Mouse (Mus musculus): ENCODE results near the gene Sema4d. TPM values are rescaled to one million over a fixed set of nuclear protein-coding genes. Genes with fewer than 3 reads are reported as not detected.
A peak's percentile ranks its signal among the peaks of the same experiment; 100 is the strongest.

Sema4d gene
- total and polyA plus RNA-seq, 3 experiments, result 12.8 to 67.1 (median 16.7) TPM

GRCm38 (mm10) chr13:51771802-51772206 lies 21.7 kb downstream of the Sema4d start:
- Histone ChIP-seq H3K9me3 (replicated peaks; ENCODE audit: low read length) (no peaks in the 10 kb centered on the region), H3K9ac (ENCODE audit: insufficient read depth, low read depth) (no peak overlapping the region), H3K79me2 (replicated peaks; ENCODE audit: control insufficient read depth, extremely low read depth, insufficient read depth, poor library complexity, severe bottlenecking) (no peaks in the 10 kb centered on the region), H3K27ac (ENCODE audit: insufficient read depth, low read depth) (no peak overlapping the region), H3K4me1 (ENCODE audit: control insufficient read depth in 1 of 2, insufficient read depth in 2 of 2) (peaks cover 4 to 22% of the 10 kb centered on the region in 2 experiments), H3K4me3 (replicated peaks in 1 of 3; ENCODE audit: low read depth in 2 of 3, low read length in 2 of 3, poor library complexity in 1 of 3) (no peak overlapping the region), H3K36me3 (replicated peaks in 1 of 2; ENCODE audit: control insufficient read depth in 1 of 2, insufficient read depth in 1 of 2, low read length in 1 of 2) (peaks cover 20 to 84% of the 10 kb centered on the region in 2 experiments), H3K4me2 (ENCODE audit: insufficient read depth, low read depth, poor library complexity, severe bottlenecking) (no peak overlapping the region), H3K27me3 (replicated peaks) (no peaks in the 10 kb centered on the region)
- no peak for TF ChIP-seq USF2 (conservative IDR thresholded peaks at IDR 0.05; ENCODE audit: low read depth, low read length)
- TF ChIP-seq HCFC1 (IDR thresholded peaks at IDR 0.05; ENCODE audit: low read depth, low read length), result no peak
- TF ChIP-seq PAX5 (IDR thresholded peaks at IDR 0.05; ENCODE audit: low read length), result no peak
- TF ChIP-seq TBP (conservative IDR thresholded peaks at IDR 0.05; ENCODE audit: low read depth, low read length), result no peak
- TF ChIP-seq GABPA (IDR thresholded peaks at IDR 0.05; ENCODE audit: insufficient replicate concordance, low read depth, low read length), result no peak
- DNase-seq (ENCODE audit: extremely low read depth), result no peak
- in situ Hi-C loops (cut with MboI; ENCODE audit: low pct_ligation_motif_present, low pct_unique_long_range_greater_than_20kb, low sequenced_read_pairs) (no loop called here), dilution Hi-C loops (cut with MboI; ENCODE audit: extremely low pct_ligation_motif_present, extremely low pct_unique_long_range_greater_than_20kb, low sequenced_read_pairs) (no loop called here)

- Histone ChIP-seq H3K79me2 (replicated peaks; ENCODE audit: control insufficient read depth, extremely low read depth, insufficient read depth, poor library complexity, severe bottlenecking) (no peaks in the 10 kb centered on the region), H3K27me3 (replicated peaks) (no peaks in the 10 kb centered on the region), H3K4me3 (replicated peaks in 1 of 3; ENCODE audit: low read depth in 2 of 3, low read length in 2 of 3, poor library complexity in 1 of 3) (no peak overlapping the region), H3K36me3 (replicated peaks in 1 of 2; ENCODE audit: control insufficient read depth in 1 of 2, insufficient read depth in 1 of 2, low read length in 1 of 2) (peaks cover 15 to 83% of the 10 kb centered on the region in 2 experiments), H3K9ac (ENCODE audit: insufficient read depth, low read depth) (no peak overlapping the region), H3K27ac (ENCODE audit: insufficient read depth, low read depth) (no peak overlapping the region), H3K4me2 (ENCODE audit: insufficient read depth, low read depth, poor library complexity, severe bottlenecking) (no peak overlapping the region), H3K4me1 (ENCODE audit: control insufficient read depth in 1 of 2, insufficient read depth in 2 of 2) (peaks cover 4 to 28% of the 10 kb centered on the region in 2 experiments), H3K9me3 (replicated peaks; ENCODE audit: low read length) (no peaks in the 10 kb centered on the region)
- DNase-seq (ENCODE audit: extremely low read depth), result no peak
- dilution Hi-C loops (cut with MboI; ENCODE audit: extremely low pct_ligation_motif_present, extremely low pct_unique_long_range_greater_than_20kb, low sequenced_read_pairs) (no loop called here), in situ Hi-C loops (cut with MboI; ENCODE audit: low pct_ligation_motif_present, low pct_unique_long_range_greater_than_20kb, low sequenced_read_pairs) (no loop called here)
- TF ChIP-seq CTCF (conservative IDR thresholded peaks at IDR 0.05 in 1 of 2, IDR thresholded peaks at IDR 0.05 in 1 of 2; ENCODE audit: low read depth in 2 of 2, low read length in 2 of 2), result peak in 1 of 2 experiments; percentile 27; a peak in 1 of 4 replicates
- TF ChIP-seq USF2 (conservative IDR thresholded peaks at IDR 0.05; ENCODE audit: low read depth, low read length), result no peak
Measured at GRCm38 (mm10) chr13:51770647-51771427, 22.7 kb downstream of the Sema4d start.

- H3K9ac ChIP-seq (ENCODE audit: insufficient read depth, low read depth), result no peak overlapping the region
- in situ Hi-C loops (cut with MboI; ENCODE audit: low pct_ligation_motif_present, low pct_unique_long_range_greater_than_20kb, low sequenced_read_pairs) (no loop called here), dilution Hi-C loops (cut with MboI; ENCODE audit: extremely low pct_ligation_motif_present, extremely low pct_unique_long_range_greater_than_20kb, low sequenced_read_pairs) (no loop called here)
- no peak overlapping the region for H3K4me3 ChIP-seq (replicated peaks in 1 of 3; ENCODE audit: low read depth in 2 of 3, low read length in 2 of 3, poor library complexity in 1 of 3)
- H3K27ac ChIP-seq (ENCODE audit: insufficient read depth, low read depth), result no peak overlapping the region
- H3K79me2 ChIP-seq (replicated peaks; ENCODE audit: control insufficient read depth, extremely low read depth, insufficient read depth, poor library complexity, severe bottlenecking), result no peaks in the 10 kb centered on the region
- H3K36me3 ChIP-seq (replicated peaks in 1 of 2; ENCODE audit: control insufficient read depth in 1 of 2, insufficient read depth in 1 of 2, low read length in 1 of 2), result peaks cover 10 to 74% of the 10 kb centered on the region in 2 experiments
- DNase-seq (ENCODE audit: extremely low read depth), result no peak
- H3K4me2 ChIP-seq (ENCODE audit: insufficient read depth, low read depth, poor library complexity, severe bottlenecking), result no peak overlapping the region
- no peaks in the 10 kb centered on the region for H3K27me3 ChIP-seq (replicated peaks)
- H3K4me1 ChIP-seq (ENCODE audit: control insufficient read depth in 1 of 2, insufficient read depth in 2 of 2), result peaks cover 4 to 36% of the 10 kb centered on the region in 2 experiments
- TF ChIP-seq ELF1 (IDR thresholded peaks at IDR 0.05; ENCODE audit: low read depth, low read length) (no peak), TCF12 (IDR thresholded peaks at IDR 0.05; ENCODE audit: low read depth, low read length) (no peak), ZC3H11A (IDR thresholded peaks at IDR 0.05; ENCODE audit: low read depth, low read length) (no peak), MXI1 (IDR thresholded peaks at IDR 0.05; ENCODE audit: low read depth, low read length) (no peak), IRF4 (IDR thresholded peaks at IDR 0.05; ENCODE audit: low read depth, low read length) (no peak), MAZ (IDR thresholded peaks at IDR 0.05; ENCODE audit: low read depth, low read length) (no peak), GABPA (IDR thresholded peaks at IDR 0.05; ENCODE audit: insufficient replicate concordance, low read depth, low read length) (no peak), E2F4 (IDR thresholded peaks at IDR 0.05; ENCODE audit: insufficient replicate concordance, low read depth, low read length) (no peak), NELFE (IDR thresholded peaks at IDR 0.05; ENCODE audit: low read depth, low read length) (no peak), ETS1 (conservative IDR thresholded peaks at IDR 0.05; ENCODE audit: low read depth, low read length) (no peak), HCFC1 (IDR thresholded peaks at IDR 0.05; ENCODE audit: low read depth, low read length) (no peak), MAFK (IDR thresholded peaks at IDR 0.05; ENCODE audit: insufficient replicate concordance, low read length) (no peak), USF2 (conservative IDR thresholded peaks at IDR 0.05; ENCODE audit: low read depth, low read length) (no peak), CHD2 (IDR thresholded peaks at IDR 0.05; ENCODE audit: low read length) (no peak), SMC3 (IDR thresholded peaks at IDR 0.05; ENCODE audit: low read depth, low read length) (no peak), POLR2A (IDR thresholded peaks at IDR 0.05; ENCODE audit: low read depth, low read length) (no peak), SIN3A (IDR thresholded peaks at IDR 0.05; ENCODE audit: low read length) (no peak), RCOR1 (conservative IDR thresholded peaks at IDR 0.05; ENCODE audit: low read depth, low read length) (no peak)
- H3K9me3 ChIP-seq (replicated peaks; ENCODE audit: low read length), result no peaks in the 10 kb centered on the region
Measured at GRCm38 (mm10) chr13:51767991-51768761, 25.4 kb downstream of the Sema4d start.

All from CH12.LX (cell line).